12 mouse cellular contexts compared by ENCODE assay signal in genomic region chr15:86015860-86016541, GRCm38 (mm10). TPM values are rescaled to one million over a fixed set of nuclear protein-coding genes. Genes with fewer than 3 reads are reported as not detected.
DNase-seq lines count a peak whose midpoint lies in the region; ATAC-seq and TF ChIP-seq lines count a peak whose summit lies in the region.
"Had no signal": no experiment of that assay in that cellular context is flagged by ENCODE, and none has a peak within 500 bp of the region (broad histone marks: within the 10 kb centered on the region; RNA-seq: fewer than 3 reads in every experiment).

No protein-coding gene starts in this region.

- H3K4me1 ChIP-seq in forebrain, embryonic 13.5 days: peaks cover 45% of the 10 kb centered on the region
- peaks cover 8% of the 10 kb centered on the region; the same call in 1 of the 2 replicates for H3K4me1 ChIP-seq in forebrain, postnatal 0 days (ENCODE audit: insufficient read depth)
- H3K4me1 ChIP-seq in midbrain, embryonic 11.5 days (ENCODE audit: control insufficient read depth, insufficient read depth, low read length): peaks cover 21% of the 10 kb centered on the region
- H3K4me1 ChIP-seq in midbrain, postnatal 0 days (ENCODE audit: insufficient read depth, low read length): peaks cover 10% of the 10 kb centered on the region; the same call in 1 of the 2 replicates
- no peaks in the 10 kb centered on the region for H3K4me1 ChIP-seq in stomach, postnatal 0 days (replicated peaks; ENCODE audit: control insufficient read depth, insufficient read depth)

- 80% methylated on average over 13 of the region's 13 CpGs for WGBS in forebrain, embryonic 13.5 days
- WGBS in forebrain, postnatal 0 days: 77% methylated on average over 13 of the region's 13 CpGs
- WGBS in midbrain, embryonic 11.5 days: 68% methylated on average over 13 of the region's 13 CpGs
- WGBS in midbrain, postnatal 0 days: 70% methylated on average over 13 of the region's 13 CpGs
- WGBS in stomach, postnatal 0 days: 37% methylated on average over 13 of the region's 13 CpGs

- H3K27ac ChIP-seq in forebrain, embryonic 13.5 days: no peak overlapping the region
- H3K27ac ChIP-seq in forebrain, postnatal 0 days (ENCODE audit: low read depth, low read length): no peak overlapping the region
- H3K27ac ChIP-seq in midbrain, embryonic 11.5 days (ENCODE audit: low read depth, low read length): no peak overlapping the region
- H3K27ac ChIP-seq in midbrain, postnatal 0 days (ENCODE audit: low read depth, low read length): no peak overlapping the region
- H3K27ac ChIP-seq in stomach, postnatal 0 days (replicated peaks): peak overlapping the region; percentile 45
- H3K27ac ChIP-seq: midbrain, embryonic 12.5 days had no signal

- no peak for DNase-seq in forebrain, postnatal 0 days
- DNase-seq in midbrain, embryonic 11.5 days (ENCODE audit: low spot score, missing footprints): no peak
- no peak for DNase-seq in midbrain, postnatal 0 days (ENCODE audit: low spot score)
- DNase-seq in stomach, postnatal 0 days (ENCODE audit: low spot score): peak; percentile 31
- no peak for DNase-seq in cerebellum, adult 11 months
- DNase-seq in kidney, adult 8-10 months: no peak
- DNase-seq: cerebellum, adult 11-12 months; gastrocnemius, postnatal 10 days had no signal

- H3K9ac ChIP-seq in forebrain, embryonic 13.5 days: 0 out of 2 replicates have a peak overlapping the region, but pooled peaks have one; percentile 37
- H3K9ac ChIP-seq in forebrain, postnatal 0 days: no peak overlapping the region
- H3K9ac ChIP-seq in midbrain, embryonic 11.5 days (ENCODE audit: low read length): no peak overlapping the region
- H3K9ac ChIP-seq in midbrain, postnatal 0 days (replicated peaks; ENCODE audit: low read length, poor library complexity, severe bottlenecking): no peak overlapping the region
- no peak overlapping the region for H3K9ac ChIP-seq in stomach, postnatal 0 days (ENCODE audit: low read length)
- H3K9ac ChIP-seq: midbrain, embryonic 12.5 days had no signal

- TF ChIP-seq EP300 in stomach, postnatal 0 days (optimal IDR thresholded peaks at IDR 0.05): no peak

- H3K4me3 ChIP-seq in forebrain, embryonic 13.5 days: no peak overlapping the region
- no peak overlapping the region for H3K4me3 ChIP-seq in forebrain, postnatal 0 days (ENCODE audit: low read depth, low read length)
- no peak overlapping the region for H3K4me3 ChIP-seq in midbrain, embryonic 11.5 days (ENCODE audit: low read depth, low read length)
- no peak overlapping the region for H3K4me3 ChIP-seq in midbrain, postnatal 0 days (ENCODE audit: low read depth, low read length)
- H3K4me3 ChIP-seq in stomach, postnatal 0 days (ENCODE audit: low read depth, low read length): no peak overlapping the region
- H3K4me3 ChIP-seq: midbrain, embryonic 12.5 days had no signal

- H3K36me3 ChIP-seq in forebrain, embryonic 13.5 days (ENCODE audit: poor library complexity, severe bottlenecking): peaks cover 37% of the 10 kb centered on the region
- H3K36me3 ChIP-seq in forebrain, postnatal 0 days (ENCODE audit: insufficient read depth): no peaks in the 10 kb centered on the region
- H3K36me3 ChIP-seq in midbrain, embryonic 11.5 days (ENCODE audit: control insufficient read depth, insufficient read depth, low read length): peaks cover 4% of the 10 kb centered on the region
- H3K36me3 ChIP-seq in midbrain, postnatal 0 days (ENCODE audit: insufficient read depth, low read length): no peaks in the 10 kb centered on the region
- H3K36me3 ChIP-seq in stomach, postnatal 0 days (ENCODE audit: control insufficient read depth, insufficient read depth, low read length): no peaks in the 10 kb centered on the region

- no peak for ATAC-seq in forebrain, embryonic 13.5 days
- no peak for ATAC-seq in forebrain, postnatal 0 days
- 0 out of 2 replicates have a peak, but pooled peaks have one; percentile 24 for ATAC-seq in midbrain, embryonic 11.5 days (ENCODE audit: low FRiP score)
- ATAC-seq in midbrain, postnatal 0 days (ENCODE audit: low FRiP score): no peak
- peak; percentile 80 for ATAC-seq in erythroid progenitor cell, adult 5-6 weeks (replicated peaks; ENCODE audit: low FRiP score, poor library complexity, severe bottlenecking)
- ATAC-seq in stomach, postnatal 0 days (ENCODE audit: low FRiP score, low TSS enrichment): peak; percentile 56

- H3K4me2 ChIP-seq in forebrain, embryonic 13.5 days: no peak overlapping the region
- H3K4me2 ChIP-seq in forebrain, postnatal 0 days (ENCODE audit: low read depth): no peak overlapping the region
- H3K4me2 ChIP-seq in midbrain, embryonic 11.5 days: no peak overlapping the region
- H3K4me2 ChIP-seq in midbrain, postnatal 0 days (ENCODE audit: low read depth, low read length, poor library complexity, severe bottlenecking): no peak overlapping the region
- 0 out of 2 replicates have a peak overlapping the region, but pooled peaks have one; percentile 3 for H3K4me2 ChIP-seq in stomach, postnatal 0 days (replicated peaks; ENCODE audit: low read depth)
- H3K4me2 ChIP-seq: midbrain, embryonic 12.5 days had no signal

- H3K27me3 ChIP-seq in forebrain, embryonic 13.5 days: no peaks in the 10 kb centered on the region
- no peaks in the 10 kb centered on the region for H3K27me3 ChIP-seq in forebrain, postnatal 0 days (ENCODE audit: insufficient read depth, low read length)
- no peaks in the 10 kb centered on the region for H3K27me3 ChIP-seq in midbrain, embryonic 11.5 days (ENCODE audit: control insufficient read depth, insufficient read depth, low read length)
- H3K27me3 ChIP-seq in midbrain, postnatal 0 days (ENCODE audit: insufficient read depth, low read length): no peaks in the 10 kb centered on the region
- no peaks in the 10 kb centered on the region for H3K27me3 ChIP-seq in stomach, postnatal 0 days (ENCODE audit: control insufficient read depth, insufficient read depth, low read length)
- H3K27me3 ChIP-seq: CH12.LX had no signal

- H3K9me3 ChIP-seq in forebrain, embryonic 13.5 days (replicated peaks): peaks cover 8% of the 10 kb centered on the region
- H3K9me3 ChIP-seq in forebrain, postnatal 0 days (ENCODE audit: low read length): no peaks in the 10 kb centered on the region
- H3K9me3 ChIP-seq in midbrain, embryonic 11.5 days (ENCODE audit: control insufficient read depth, low read length): peaks cover 2% of the 10 kb centered on the region; the same call in 1 of the 2 replicates
- H3K9me3 ChIP-seq in midbrain, postnatal 0 days (ENCODE audit: low read length): no peaks in the 10 kb centered on the region
- no peaks in the 10 kb centered on the region for H3K9me3 ChIP-seq in stomach, postnatal 0 days (ENCODE audit: control insufficient read depth, low read length)
- H3K9me3 ChIP-seq: midbrain, embryonic 12.5 days had no signal

- TF ChIP-seq CTCF in forebrain, postnatal 0 days (IDR thresholded peaks at IDR 0.05; ENCODE audit: low read depth): no peak
- TF ChIP-seq CTCF in midbrain, postnatal 0 days (IDR thresholded peaks at IDR 0.05): no peak
- TF ChIP-seq CTCF in stomach, postnatal 0 days (IDR thresholded peaks at IDR 0.05; ENCODE audit: low read depth): no peak

RNA-seq across cellular contexts. Expression of gene Celsr1, which starts 17.6 kb away (rescaled TPM):
- 6.6 and 7.1 TPM in 2 replicates for polyA plus RNA-seq in forebrain, embryonic 13.5 days (2015; fragmentation: Nextera tagmentation; extraction: Ambion mirVana)
- total RNA-seq in forebrain, postnatal 0 days (2014; rRNA removed): 6.5 and 13.0 TPM in 2 replicates
- 0.62 and 0.97 TPM in 2 replicates for polyA plus RNA-seq in forebrain, postnatal 0 days (2015; fragmentation: Nextera tagmentation; extraction: Ambion mirVana)
- 4.1 and 4.9 TPM in 2 replicates for polyA plus RNA-seq in midbrain, embryonic 11.5 days (2014; fragmentation: Nextera tagmentation; extraction: Ambion mirVana)
- total RNA-seq in midbrain, postnatal 0 days (2014; rRNA removed): 13.7 and 15.0 TPM in 2 replicates
- 0.60 and 0.79 TPM in 2 replicates for polyA plus RNA-seq in midbrain, postnatal 0 days (2015; fragmentation: Nextera tagmentation; extraction: Ambion mirVana)
- 1.1 and 1.3 TPM in 2 replicates for total RNA-seq in erythroid progenitor cell, adult 5-6 weeks (2015; ENCODE audit: low replicate concordance)
- total RNA-seq in erythroid progenitor cell, adult 5-6 weeks (2017; ENCODE audit: low replicate concordance): 0.30 and 0.39 TPM in 2 replicates
- polyA plus RNA-seq in stomach, postnatal 0 days (2015; fragmentation: Nextera tagmentation; extraction: Ambion mirVana): 2.0 and 2.2 TPM in 2 replicates
- total RNA-seq: CH12.LX had no signal

RNA-seq across cellular contexts. Expression of gene Gramd4, which starts 41.5 kb away (rescaled TPM):
- 30.1 and 31.6 TPM in 2 replicates for polyA plus RNA-seq in forebrain, embryonic 13.5 days (2015; fragmentation: Nextera tagmentation; extraction: Ambion mirVana)
- 54.5 and 57.0 TPM in 2 replicates for total RNA-seq in forebrain, postnatal 0 days (2014; rRNA removed)
- polyA plus RNA-seq in forebrain, postnatal 0 days (2015; fragmentation: Nextera tagmentation; extraction: Ambion mirVana): 24.8 and 28.8 TPM in 2 replicates
- polyA plus RNA-seq in midbrain, embryonic 11.5 days (2014; fragmentation: Nextera tagmentation; extraction: Ambion mirVana): 7.8 and 8.9 TPM in 2 replicates
- 43.4 and 47.6 TPM in 2 replicates for total RNA-seq in midbrain, postnatal 0 days (2014; rRNA removed)
- polyA plus RNA-seq in midbrain, postnatal 0 days (2015; fragmentation: Nextera tagmentation; extraction: Ambion mirVana): 21.5 and 22.5 TPM in 2 replicates
- 10.8 and 16.8 TPM in 2 replicates for total RNA-seq in erythroid progenitor cell, adult 5-6 weeks (2015; ENCODE audit: low replicate concordance)
- total RNA-seq in erythroid progenitor cell, adult 5-6 weeks (2017; ENCODE audit: low replicate concordance): 18.9 and 37.5 TPM in 2 replicates
- polyA plus RNA-seq in stomach, postnatal 0 days (2015; fragmentation: Nextera tagmentation; extraction: Ambion mirVana): 11.1 and 11.4 TPM in 2 replicates

Comparison
In these comparisons a context has a peak if more than half of its experiments do, and no peak if none do; other contexts are left out.
1. ATAC-seq: peak in midbrain, embryonic 11.5 days (single experiment), erythroid progenitor cell, adult 5-6 weeks (single experiment) and stomach, postnatal 0 days (single experiment); none in forebrain, embryonic 13.5 days (single experiment), forebrain, postnatal 0 days (single experiment) and midbrain, postnatal 0 days (single experiment).